Comparison of ENCODE assay signal across 20 mouse cellular contexts in the genomic region with DNA sequence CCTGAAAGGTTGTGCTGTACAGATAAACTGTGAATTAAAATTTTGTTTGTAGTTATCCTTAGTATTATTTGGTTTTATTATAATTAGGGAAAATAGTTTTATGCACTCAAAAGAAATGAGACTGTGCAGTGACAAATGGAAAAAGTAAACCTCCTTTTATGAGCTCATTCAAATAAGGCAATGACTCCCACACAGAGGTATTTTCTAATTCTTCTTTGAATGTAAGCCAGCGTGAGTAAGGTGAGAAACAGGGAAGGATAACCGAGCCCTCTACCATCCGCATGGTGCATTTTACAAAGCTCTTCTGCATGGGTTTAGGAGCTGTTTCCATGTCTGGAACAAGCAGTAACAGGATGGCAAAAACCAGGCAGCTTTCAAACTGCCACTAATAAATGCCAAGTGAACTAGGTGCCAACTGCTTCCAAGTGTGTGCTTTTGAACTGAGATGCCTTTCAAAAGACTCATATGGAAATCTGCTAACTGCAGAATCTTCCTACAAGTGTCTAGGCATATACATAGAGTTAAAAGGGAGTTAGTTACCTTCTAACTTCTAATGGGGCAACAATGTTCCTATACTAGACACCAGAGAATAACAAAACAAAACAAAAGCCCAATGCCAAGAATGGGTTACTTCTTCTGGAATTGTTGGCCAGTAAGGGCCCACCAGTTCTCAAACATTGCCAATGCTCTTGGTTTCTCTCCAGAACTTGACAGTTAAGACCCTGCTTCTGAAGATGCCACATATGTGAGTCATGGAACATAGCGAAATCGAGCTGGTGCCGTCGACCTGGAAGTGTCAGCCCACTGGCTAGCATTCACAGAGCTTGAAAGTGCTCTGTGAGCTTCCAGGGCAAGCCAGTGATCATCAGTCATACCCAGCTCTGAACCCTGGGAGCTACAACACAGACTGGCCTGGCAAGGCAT.
A peak's percentile ranks its signal among the peaks of the same experiment; 100 is the strongest.
DNase-seq lines count a peak whose midpoint lies in the region; TF ChIP-seq lines count a peak whose summit lies in the region.
"Had no signal": no experiment of that assay in that cellular context is flagged by ENCODE, and none has a peak within 500 bp of the region (broad histone marks: within the 10 kb centered on the region; RNA-seq: fewer than 3 reads in every experiment).

No protein-coding gene starts in this region.

- H3K4me3 ChIP-seq in gastrocnemius, adult 2 months = no peak overlapping the region
- H3K4me3 ChIP-seq: erythroblast, embryonic 14.5 days; heart, adult 2 months; hindbrain, embryonic 15.5 days; limb, embryonic 15.5 days; neural tube, embryonic 12.5 days had no signal

- TF ChIP-seq POLR2A in brain, embryonic 14.5 days (IDR thresholded peaks at IDR 0.05; ENCODE audit: borderline replicate concordance, extremely low read depth, insufficient read depth, insufficient read length, poor library complexity, severe bottlenecking) = no peak

- H3K27ac ChIP-seq in gastrocnemius, adult 2 months = no peak overlapping the region
- H3K27ac ChIP-seq: heart, adult 2 months; hindbrain, embryonic 15.5 days; kidney, postnatal 0 days; limb, embryonic 15.5 days; neural tube, embryonic 12.5 days had no signal

- intact Hi-C loops in gastrocnemius, adult 2 months (cut with DNase I) = no loop called here
- intact Hi-C loops in gastrocnemius, postnatal 36 days (cut with DNase I) = no loop called here

- TF ChIP-seq CTCF in gastrocnemius, adult 2 months (IDR thresholded peaks at IDR 0.05) = no peak
- no peak for TF ChIP-seq CTCF in brain, embryonic 14.5 days (IDR thresholded peaks at IDR 0.05; ENCODE audit: borderline replicate concordance, extremely low read depth, insufficient read depth, insufficient read length)

- peak; percentile 20 for DNase-seq in gastrocnemius, adult 2 months
- DNase-seq in gastrocnemius, postnatal 36 days = no peak
- peak; percentile 22 for DNase-seq in lung, postnatal 10 days
- no peak for DNase-seq in lung, postnatal 25 days (ENCODE audit: low spot score)
- DNase-seq in brain, embryonic 14.5 days (ENCODE audit: low read depth) = peak; percentile 62
- no peak for DNase-seq in spleen, postnatal 36 days (ENCODE audit: low spot score in 2 of 2)
- DNase-seq in liver = no peak
- DNase-seq: adrenal gland, postnatal 10 days; cerebellum, adult 9-10 months; heart, adult 2 months; heart, postnatal 10 days; kidney, adult 11 months; liver, postnatal 0 days; lung, postnatal 36 days; thymus, postnatal 14 days had no signal

Comparison
In these comparisons a context has a peak if more than half of its experiments do, and no peak if none do; other contexts are left out.
1. DNase-seq: peak in gastrocnemius, adult 2 months (single experiment), lung, postnatal 10 days (single experiment) and brain, embryonic 14.5 days (single experiment); none in gastrocnemius, postnatal 36 days (0 of 2), lung, postnatal 25 days (single experiment), spleen, postnatal 36 days (0 of 2) and liver (single experiment).